Mouse (Mus musculus) right cerebral cortex, adult 2 months (tissue): ENCODE measurements at regions not wholly inside any gene's neighbourhood (a gene's known extent, or its start where the extent isn't known, plus 50 kb on each side); places are given as distances from the start of the nearest gene placed in this dataset.

ENCODE experiments used
- DNase-seq, 2 experiments: peaks; one replicate each; pipeline ENCODE4 v3.0.0; 2021 to 2022; ENCODE audit warnings: low spot score in 2 of 2

DNA sequence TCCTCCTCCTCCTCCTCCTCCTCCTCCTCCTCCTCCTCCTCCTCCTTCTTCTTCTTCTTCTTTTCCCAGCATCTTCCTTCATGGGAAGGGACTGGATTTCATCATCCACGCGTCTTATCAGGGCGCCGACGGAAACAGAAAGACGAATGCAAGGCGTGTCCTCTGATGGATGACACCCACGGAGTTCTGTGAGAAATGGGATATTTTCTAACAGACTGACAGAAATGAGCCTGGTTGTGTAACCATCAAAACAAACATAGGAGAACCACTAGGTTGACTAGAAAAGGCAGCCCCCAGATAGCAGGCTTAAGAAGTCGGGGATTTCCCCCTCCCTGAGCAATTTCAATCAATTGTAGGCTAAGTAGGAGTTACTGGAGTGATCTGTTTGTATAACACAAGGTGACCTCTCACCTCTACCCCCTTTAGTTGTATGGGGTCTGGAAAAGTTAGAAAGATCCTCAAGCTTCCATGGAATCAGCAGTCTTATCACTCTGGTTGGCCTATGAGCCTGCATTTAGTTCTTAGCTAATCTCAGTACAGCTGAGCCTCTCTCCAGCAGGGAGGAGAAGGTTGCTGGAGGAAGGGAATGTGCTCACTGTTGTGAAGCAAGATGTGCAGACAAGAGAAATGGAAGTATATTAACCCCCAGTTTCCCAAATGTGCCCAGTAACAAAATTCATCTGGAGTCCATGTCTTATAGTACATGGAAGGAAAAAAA lies 260.0 kb upstream of the Lyplal1 start:
- no peak for DNase-seq

DNA sequence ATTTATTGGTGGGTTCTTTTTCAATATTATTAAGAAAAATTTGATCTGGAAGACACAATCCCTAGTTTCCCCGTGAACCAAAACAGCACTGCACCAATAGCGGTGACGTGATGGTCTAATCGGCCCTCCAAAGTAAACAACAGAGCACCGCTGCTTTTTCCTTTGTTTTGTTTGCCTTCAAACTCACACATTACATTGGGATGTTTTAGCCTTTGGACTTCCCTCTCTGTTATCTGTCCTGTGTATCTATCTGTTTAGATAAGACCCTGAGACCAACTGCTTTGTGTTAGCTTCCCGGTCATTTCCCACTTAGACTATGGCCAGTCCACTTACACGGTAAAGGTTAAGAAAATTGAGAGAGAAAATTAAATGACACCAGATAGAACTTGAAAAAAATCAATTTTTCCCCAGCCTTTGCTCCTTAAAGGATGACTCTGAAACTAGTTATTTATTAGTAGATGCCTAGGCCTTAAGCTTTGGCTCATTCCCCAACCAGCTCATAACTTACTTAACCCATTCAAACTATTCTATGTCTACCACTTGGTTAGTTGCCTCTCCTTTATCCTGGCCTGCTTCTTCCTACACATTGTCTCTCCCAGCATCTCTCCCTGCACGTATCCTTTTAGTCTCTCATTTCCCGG lies 257.0 kb upstream of the Lyplal1 start:
- DNase-seq: no peak

DNA sequence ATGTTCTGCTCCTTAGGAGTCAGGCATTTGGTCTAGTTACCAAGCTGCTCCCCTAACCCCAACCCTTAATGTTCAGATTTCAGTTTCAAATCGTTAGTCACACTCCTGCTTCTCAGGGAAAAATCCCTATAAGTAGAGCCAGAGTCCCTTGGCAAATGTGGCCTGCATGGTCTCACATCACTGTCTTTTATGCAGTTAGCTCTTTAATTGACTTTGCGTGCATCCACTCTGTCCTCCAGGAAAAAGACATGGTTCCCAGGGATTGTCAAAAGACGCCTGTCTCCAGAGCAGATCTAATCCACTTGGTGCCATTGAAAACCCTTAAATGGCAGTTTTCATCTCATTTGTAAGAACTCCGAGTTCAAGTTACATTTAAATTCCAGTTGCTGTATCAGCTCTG lies 256.3 kb upstream of the Lyplal1 start:
- no peak for DNase-seq

GRCm38 (mm10) chr1:186372770-186373353 lies 255.8 kb upstream of the Lyplal1 start:
- DNase-seq: no peak

GRCm38 (mm10) chr1:186363356-186363755 lies 246.2 kb upstream of the Lyplal1 start:
- no peak for DNase-seq

- DNase-seq: no peak
Measured at GRCm38 (mm10) chr1:186358011-186358670, 241.0 kb upstream of the Lyplal1 start.

- DNase-seq: no peak
Measured at GRCm38 (mm10) chr1:186354742-186355141, 237.6 kb upstream of the Lyplal1 start.

- no peak for DNase-seq
Measured at GRCm38 (mm10) chr1:186354072-186354471, 237.0 kb upstream of the Lyplal1 start.

DNA sequence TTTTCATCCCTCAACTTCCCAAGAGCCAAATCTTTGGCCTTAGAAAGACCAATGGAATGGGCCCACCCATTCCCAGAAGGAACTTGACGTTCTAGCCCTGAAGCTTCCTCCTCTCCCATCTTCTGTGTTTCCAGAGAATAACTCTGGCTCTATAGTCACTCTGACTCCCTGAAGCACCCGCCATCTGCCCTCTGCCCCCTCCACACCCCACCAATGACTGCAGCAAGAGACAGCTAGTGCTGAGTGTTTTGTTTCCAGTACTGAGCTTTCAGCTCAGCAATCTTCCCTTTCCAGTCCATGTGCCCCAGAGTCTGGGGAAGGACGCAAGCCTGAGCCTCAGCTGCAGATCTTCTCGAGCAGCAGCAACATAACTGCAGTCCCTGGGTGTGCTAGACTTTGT lies 233.3 kb upstream of the Lyplal1 start:
- DNase-seq: no peak

DNA sequence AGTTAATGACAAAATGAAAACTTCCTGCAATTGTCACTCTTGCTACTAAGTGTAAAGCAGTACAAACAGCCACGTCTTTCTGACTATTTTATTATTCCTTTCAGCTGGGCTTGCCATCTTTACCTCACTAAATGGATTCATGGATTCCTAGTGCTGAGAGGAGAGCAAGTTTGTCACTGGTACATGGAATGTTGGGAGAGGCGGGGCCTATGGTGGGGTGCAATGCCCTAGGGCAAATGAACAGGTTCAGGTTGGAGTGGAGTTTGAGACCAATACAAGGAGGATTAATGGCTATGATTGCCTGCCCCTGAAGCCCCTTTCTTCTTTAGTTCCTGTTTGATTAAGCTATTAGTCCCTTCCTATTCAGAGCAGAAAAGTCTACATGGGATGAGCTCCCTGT lies 232.9 kb upstream of the Lyplal1 start:
- no peak for DNase-seq

- no peak for DNase-seq
Measured at GRCm38 (mm10) chr1:186347413-186348147, 230.5 kb upstream of the Lyplal1 start.

DNA sequence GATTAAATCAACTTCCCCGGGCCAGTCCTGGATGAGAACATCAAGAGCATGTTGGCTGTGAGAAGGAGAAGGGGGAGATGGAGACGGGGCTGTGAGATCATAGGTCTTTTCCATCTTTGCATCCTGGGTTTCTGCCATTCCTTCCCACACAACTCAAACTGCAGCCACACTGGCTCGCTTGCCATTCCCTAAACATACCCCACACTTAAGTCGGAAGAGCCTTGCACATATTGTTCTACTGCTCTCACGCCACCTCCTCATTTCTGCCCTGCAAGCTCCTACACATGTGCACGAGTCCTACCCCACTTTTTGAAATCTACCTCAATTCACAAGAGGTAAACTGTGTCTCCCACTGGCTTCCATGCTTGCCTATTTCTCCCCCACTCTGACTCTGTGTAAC lies 228.3 kb upstream of the Lyplal1 start:
- peak in 1 of 2 experiments; percentile 13 for DNase-seq

- DNase-seq: no peak
Measured at GRCm38 (mm10) chr1:186342931-186343506, 225.9 kb upstream of the Lyplal1 start.

- DNase-seq: no peak
Measured at GRCm38 (mm10) chr1:186342391-186342790, 225.3 kb upstream of the Lyplal1 start.

DNA sequence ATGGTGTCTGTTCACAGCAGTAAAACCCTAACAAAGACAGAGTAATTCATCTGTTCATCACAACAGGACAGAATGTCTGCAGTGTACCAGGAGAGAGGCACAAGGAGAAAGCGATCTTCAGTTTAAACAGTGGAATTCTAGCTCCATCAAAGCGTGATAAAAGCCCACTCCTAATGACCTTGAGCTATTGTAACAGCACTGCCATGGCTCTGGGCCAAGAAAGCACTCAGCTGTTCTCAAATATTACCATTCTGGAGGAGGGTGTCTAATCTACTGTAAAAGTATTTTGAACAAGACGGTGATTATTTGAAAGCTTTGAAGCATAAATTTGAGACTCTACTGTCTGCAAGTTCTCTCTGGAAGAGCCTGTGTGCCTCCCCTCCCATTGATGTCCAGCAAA lies 224.8 kb upstream of the Lyplal1 start:
- DNase-seq: no peak

DNA sequence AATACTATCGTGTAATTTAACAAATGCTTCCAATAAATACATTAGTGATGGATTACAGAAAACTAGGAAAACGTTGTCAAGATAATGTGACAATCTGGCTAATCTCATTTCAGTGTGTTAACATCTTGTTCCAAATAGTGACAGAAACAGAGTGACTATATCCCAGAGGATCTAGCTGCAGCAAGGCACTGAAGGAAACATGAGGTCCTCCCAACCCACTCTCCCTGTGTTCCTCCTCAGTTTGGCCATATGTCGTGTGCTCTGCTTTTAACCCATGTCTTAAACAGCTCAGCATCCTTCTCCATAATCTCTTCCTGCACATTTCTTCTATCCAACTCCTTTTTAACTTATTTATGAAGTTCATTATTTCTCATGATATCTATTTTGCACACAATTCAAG lies 223.6 kb upstream of the Lyplal1 start:
- DNase-seq: no peak

- no peak for DNase-seq
Measured at GRCm38 (mm10) chr1:186317285-186317684, 200.2 kb upstream of the Lyplal1 start.

- no peak for DNase-seq
Measured at GRCm38 (mm10) chr1:186314180-186314579, 197.1 kb upstream of the Lyplal1 start.

DNA sequence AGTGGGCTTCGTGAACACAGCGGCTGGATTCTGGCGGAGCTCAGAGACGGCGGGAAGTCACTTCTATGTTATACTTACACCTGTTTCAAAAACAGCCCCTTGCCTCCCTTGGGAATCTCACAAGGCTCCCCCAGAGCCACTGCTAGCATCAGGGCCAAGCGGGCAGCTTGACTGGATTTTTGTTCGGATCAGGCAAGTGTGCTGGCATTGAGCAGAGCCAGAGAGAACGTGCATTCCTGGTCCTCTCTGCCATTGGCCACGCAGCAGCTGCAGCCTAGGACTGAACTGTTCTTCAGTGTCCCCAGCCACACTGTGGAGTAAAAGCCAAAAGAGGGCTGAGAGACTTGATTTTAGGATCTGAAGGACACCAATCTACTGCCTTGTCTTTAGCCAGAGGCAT lies 195.6 kb upstream of the Lyplal1 start:
- no peak for DNase-seq

DNA sequence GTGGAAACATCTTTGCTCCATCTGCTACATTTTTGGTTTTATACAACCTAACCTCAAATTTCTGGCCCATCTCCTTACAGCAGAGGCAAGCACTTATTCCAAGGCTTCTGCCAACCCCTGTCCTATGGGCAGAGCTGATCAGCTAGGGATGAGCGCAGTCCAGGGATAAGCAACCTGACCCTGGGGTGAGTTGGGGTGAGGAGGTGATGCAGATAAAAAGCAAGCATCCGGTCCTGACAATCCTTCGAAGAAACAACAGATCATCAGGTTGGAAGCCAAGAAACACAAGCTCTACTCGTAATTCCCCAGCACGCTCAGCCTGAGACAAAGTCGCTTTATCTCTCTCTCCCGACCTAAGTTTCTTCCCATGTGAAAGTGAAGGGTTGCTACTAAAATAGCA lies 194.9 kb upstream of the Lyplal1 start:
- DNase-seq: no peak

GRCm38 (mm10) chr1:186307627-186308026 lies 190.5 kb upstream of the Lyplal1 start:
- no peak for DNase-seq

- no peak for DNase-seq
Measured at GRCm38 (mm10) chr1:186297464-186297863, 180.4 kb upstream of the Lyplal1 start.
